Mouse (Mus musculus) B cell, adult 67 days (primary cell): ENCODE measurements around the gene Etv1. TPM values are rescaled to one million over a fixed set of nuclear protein-coding genes. Genes with fewer than 3 reads are reported as not detected.

ENCODE experiments used
- total RNA-seq, 2 experiments: library from RNA; stranded (reverse); gene quantifications; 4 replicates each; pipeline ENCODE4 v1.2.4; 2023

Gene Etv1
- under 1 TPM; 0.46 to 0.71 TPM for total RNA-seq

DNA sequence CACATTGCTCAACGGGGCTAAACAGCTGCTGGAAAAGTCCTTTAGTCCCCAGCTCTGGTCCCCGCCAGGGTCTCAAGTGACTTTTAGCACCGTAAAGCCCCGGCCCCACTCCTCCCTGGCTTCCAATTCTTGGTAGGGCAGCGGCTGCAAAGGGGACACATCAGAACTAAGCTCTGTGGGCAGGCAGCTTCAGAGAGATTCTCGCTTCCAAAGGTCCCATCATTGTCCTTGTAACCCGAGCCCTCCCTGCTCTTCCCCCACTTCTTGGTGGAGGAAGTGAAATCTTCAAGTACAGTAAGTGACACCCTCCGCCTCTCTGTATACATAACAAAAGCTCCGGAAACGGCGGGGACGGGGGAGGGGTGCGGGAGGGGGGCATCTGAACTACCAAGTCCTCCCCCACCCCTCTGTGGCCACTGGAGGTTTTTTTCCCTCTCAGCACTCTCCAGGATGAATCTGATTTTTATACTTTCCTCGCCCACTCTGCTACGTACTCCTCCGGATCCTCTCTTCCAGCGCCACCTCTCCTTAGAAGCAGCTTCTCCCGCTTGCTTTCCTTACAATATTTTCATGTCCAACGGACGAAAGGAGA, at the start of gene Etv1:
TSS of gene Etv1 (plus strand) at position 195 of the 592 bp plus-strand sequence.

